Mouse (Mus musculus) effector memory CD4-positive, alpha-beta T cell, adult 5 months (primary cell): ENCODE measurements around the gene Aldh4a1. TPM values are rescaled to one million over a fixed set of nuclear protein-coding genes. Genes with fewer than 3 reads are reported as not detected.

Experiments
- polyA plus RNA-seq: library from polyadenylated mRNA; unstranded; fragments of 100-300 nt; shearing (Covaris generic); gene quantifications from one replicate; pipeline ENCODE4 v1.2.1, GENCODE M21; 2017

Aldh4a1 gene
- polyA plus RNA-seq = 15.4 TPM

DNA sequence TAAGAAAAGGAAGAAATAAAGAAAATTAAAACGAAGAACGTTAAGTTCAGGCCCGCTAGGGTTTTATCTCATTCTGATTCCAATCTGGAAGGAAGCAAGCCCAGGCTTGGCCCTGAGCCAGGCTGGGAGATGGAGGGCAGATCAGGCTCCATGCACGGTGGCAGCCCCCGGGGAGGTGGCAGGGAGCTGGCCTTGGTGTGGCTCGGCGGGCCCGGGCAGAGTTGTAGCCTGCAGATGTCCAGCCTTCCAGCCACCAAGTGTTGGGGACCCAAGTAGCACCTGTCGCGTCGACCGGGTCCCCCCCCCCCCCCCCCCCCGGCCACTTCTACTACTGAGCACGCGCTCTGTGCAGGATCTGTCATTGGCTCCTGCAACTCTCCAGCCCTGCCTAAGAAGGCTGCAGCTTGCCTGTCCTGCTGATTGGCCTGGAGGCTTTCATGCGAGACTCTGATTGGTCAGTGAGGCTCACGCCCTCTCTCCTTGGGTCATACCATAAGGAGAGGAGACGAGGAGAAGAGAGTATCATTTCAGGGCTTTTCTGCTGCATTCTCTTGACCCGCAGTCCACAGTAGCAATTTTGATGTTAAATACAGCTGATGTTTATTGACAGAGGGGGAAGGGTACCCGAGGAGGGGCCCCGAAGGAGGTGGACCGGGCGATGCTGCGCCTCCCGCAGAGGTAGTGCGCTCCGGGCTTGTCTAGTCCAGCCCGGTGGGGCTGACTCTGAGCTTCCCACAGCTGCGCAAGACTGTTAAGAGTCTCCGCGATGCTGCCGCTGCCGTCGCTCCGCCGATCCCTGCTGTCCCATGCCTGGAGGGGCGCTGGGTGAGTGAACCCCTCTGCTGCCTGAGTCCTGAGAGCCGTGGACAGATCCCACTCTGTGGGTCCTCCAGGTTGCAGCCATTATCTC is at the start of gene Aldh4a1:
TSS of gene Aldh4a1 (plus strand) at position 494 of the 910 bp plus-strand sequence.

DNA sequence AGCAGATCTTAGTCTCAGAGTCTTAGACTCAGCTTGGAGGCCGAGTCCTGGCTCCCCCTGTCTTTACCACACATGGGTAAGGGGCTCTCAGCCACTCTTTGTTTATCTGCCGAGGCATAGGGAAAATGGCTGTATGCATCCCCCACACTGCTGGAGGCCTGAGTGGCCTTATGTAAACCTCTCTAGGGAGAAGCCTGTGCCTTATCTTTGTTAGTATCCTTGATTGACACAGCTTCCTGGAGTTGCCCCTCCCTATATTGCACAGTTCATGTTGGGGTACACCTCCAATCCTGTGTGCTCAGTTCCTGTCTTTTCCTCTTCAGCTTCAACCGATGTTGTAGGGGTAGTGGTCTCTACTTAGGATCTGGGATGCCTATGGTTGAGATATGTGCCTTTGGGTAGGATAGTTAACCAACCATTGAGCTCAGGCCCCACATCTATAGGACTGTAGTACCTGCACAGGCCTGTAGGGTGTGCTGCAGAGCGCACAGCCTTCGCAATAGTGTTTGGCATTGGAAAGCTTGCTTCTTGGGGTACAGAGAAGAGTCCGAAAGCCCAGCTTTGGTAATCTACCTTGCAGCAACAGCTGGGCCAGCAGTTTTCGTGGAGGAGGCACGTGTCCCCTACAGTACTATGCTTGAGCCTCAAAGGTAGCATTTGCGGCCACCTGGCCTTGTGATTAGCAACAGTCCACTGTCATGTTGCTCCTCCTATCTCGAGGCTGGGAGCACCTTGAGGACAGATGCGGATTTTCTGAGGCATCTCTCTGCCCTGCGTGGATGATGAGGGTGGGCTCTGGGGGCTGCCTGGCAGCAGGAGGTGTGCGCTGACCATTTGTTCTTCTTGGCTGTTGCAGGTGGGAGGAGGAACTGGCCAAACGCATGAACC is 20.1 kb upstream of the Aldh4a1 start, which contains the start of gene Gm21969:
TSS of gene Gm21969 (plus strand) at position 830 of the 888 bp plus-strand sequence.

DNA sequence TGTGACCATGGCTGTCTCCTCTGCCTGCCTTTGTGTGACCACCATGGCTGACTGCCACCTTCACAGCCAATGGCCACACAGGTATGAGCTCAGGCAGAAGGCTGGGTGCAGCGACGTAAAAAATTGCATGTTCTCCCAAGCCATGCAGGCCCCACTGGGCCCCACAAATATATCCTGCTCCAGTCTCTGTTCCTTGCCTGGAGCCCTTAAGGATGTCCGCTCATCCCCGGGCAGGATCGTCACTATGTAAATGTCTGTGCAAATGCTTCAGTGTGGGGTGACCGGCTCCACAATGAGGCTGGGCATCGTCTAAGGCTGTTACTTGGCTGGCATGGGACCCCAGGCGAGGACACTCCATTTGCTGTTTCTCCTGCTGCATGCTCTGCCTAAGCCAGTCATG is 30.6 kb downstream of the Aldh4a1 start, which contains the start of gene Tas1r2:
TSS of gene Tas1r2 (plus strand) at position 301 of the 400 bp plus-strand sequence.

Other genes with a start within 250 kb of the Aldh4a1 start
- 7.1 TPM for gene Iffo2, start 92.3 kb upstream of the Aldh4a1 start, polyA plus RNA-seq
- not detected for gene Gm21969, start 19.7 kb upstream of the Aldh4a1 start, polyA plus RNA-seq
- not detected for gene Tas1r2, start 30.7 kb downstream of the Aldh4a1 start, polyA plus RNA-seq
- gene Pax7, start 210.7 kb downstream of the Aldh4a1 start, polyA plus RNA-seq = not detected